Mouse (Mus musculus) midbrain, embryonic 16.5 days (tissue): ENCODE results near the gene Sf3b1. TPM values are rescaled to one million over a fixed set of nuclear protein-coding genes. Genes with fewer than 3 reads are reported as not detected.
"Not testable (repeated sequence)": the region's sequence is repeated elsewhere in the genome, so short reads cannot be mapped to it uniquely, and the experiment has no call there.

Source experiments
- ATAC-seq: fragments of 200-750 bp; cut with Nextera tagmentation; 2 replicates; pipeline ENCODE4 v1.8.0; 2017; ENCODE audit warnings: moderate TSS enrichment
- H3K27ac ChIP-seq: fragments of 300-500 bp; sonication (generic); 2 replicates; pipeline ENCODE4 v1.5.1; 2014; ENCODE audit warnings: mild to moderate bottlenecking, low read length, mixed read lengths
- H3K27me3 ChIP-seq: fragments of 300-500 bp; sonication (generic); 2 replicates; pipeline ENCODE4 v1.6.1; 2014; ENCODE audit warnings: low read depth, low read length, mixed read lengths; ENCODE audit not compliant: control insufficient read depth, insufficient read depth
- H3K36me3 ChIP-seq: fragments of 300-500 bp; sonication (generic); 2 replicates; pipeline ENCODE4 v1.6.1; 2014; ENCODE audit warnings: mild to moderate bottlenecking, low read length, moderate library complexity, mixed read lengths; ENCODE audit not compliant: control insufficient read depth, insufficient read depth
- H3K4me1 ChIP-seq: fragments of 300-500 bp; sonication (generic); 2 replicates; pipeline ENCODE4 v1.6.1; 2014; ENCODE audit warnings: mild to moderate bottlenecking, low read length, mixed read lengths; ENCODE audit not compliant: control insufficient read depth, insufficient read depth
- H3K4me2 ChIP-seq: fragments of 300-500 bp; sonication (generic); 2 replicates; pipeline ENCODE4 v1.6.1; 2014; ENCODE audit warnings: mild to moderate bottlenecking, low read length, mixed read lengths
- H3K4me3 ChIP-seq: fragments of 300-500 bp; sonication (generic); 2 replicates; pipeline ENCODE4 v1.5.1; 2014; ENCODE audit warnings: low read depth, mild to moderate bottlenecking, low read length, moderate library complexity, mixed read lengths
- H3K9ac ChIP-seq: fragments of 300-500 bp; sonication (generic); 2 replicates; pipeline ENCODE4 v1.6.1; 2014; ENCODE audit warnings: low read depth, low read length, mixed read lengths
- H3K9me3 ChIP-seq: fragments of 300-500 bp; sonication (generic); replicated peaks from 2 replicates; pipeline ENCODE4 v1.6.1; 2014; ENCODE audit warnings: mild to moderate bottlenecking, low read length, mixed read lengths; ENCODE audit not compliant: control insufficient read depth, poor library complexity, severe bottlenecking
- whole genome bisulfite sequencing: fragments of 180-500 bp; shearing (Covaris S2); extraction: QIAGEN DNeasy Blood & Tissue Kit; methylation state at CpG from one replicate; pipeline ENCODE4 v1.1.7; 2014; 5-methylcytosine and 5-hydroxymethylcytosine counted together
- polyA plus RNA-seq: library from polyadenylated mRNA; unstranded; fragments of >200 nt; fragmentation: Nextera tagmentation; extraction: Ambion mirVana; gene quantifications from 2 replicates; pipeline ENCODE4 v1.2.1, GENCODE M21; 2015

Gene Sf3b1
- 297 and 327 TPM in 2 replicates for polyA plus RNA-seq

DNA sequence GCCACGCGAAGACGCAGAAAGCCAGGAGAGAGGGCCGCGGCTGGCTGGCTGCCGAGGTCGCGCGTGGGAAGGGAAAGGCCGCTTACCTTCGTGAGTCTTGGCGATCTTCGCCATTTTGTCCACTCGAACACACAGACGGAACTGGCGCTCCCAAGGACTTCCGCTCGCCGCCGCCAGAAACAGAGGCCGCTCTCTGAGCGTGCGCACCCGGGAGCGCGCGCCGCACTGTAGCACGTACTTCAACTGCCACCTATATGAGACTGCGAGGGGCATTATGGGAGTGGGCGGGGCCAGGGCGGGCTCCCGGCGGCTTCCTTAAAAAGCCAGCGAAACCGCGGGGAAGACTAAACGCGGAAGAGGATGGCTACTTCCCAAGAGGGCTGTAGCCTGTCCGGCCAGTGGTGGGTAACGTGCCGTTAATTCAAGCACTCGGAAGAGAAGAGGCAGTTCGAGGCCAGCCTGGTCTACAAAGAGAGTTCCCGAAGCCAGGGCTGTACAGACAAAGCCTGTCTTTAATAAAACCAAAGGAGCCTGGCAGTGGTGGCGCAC, at the start of gene Sf3b1:
Gene Sf3b1, minus strand, starts transcription at position 229 of the 549 bp plus-strand sequence.
- Histone ChIP-seq H3K27ac (peak within 1 kb of the TSS; percentile 94), H3K27me3 (no peaks in the 10 kb centered on the region), H3K9ac (peak within 1 kb of the TSS; percentile 88), H3K4me2 (peak within 1 kb of the TSS; percentile 68), H3K9me3 (no peaks in the 10 kb centered on the region), H3K4me3 (peak within 1 kb of the TSS; percentile 78), H3K36me3 (no peaks in the 10 kb centered on the region), H3K4me1 (peaks cover 14% of the 10 kb centered on the region)
- ATAC-seq, result peak; percentile 99
- WGBS, result 1% methylated on average over 45 of the region's 46 CpGs

DNA sequence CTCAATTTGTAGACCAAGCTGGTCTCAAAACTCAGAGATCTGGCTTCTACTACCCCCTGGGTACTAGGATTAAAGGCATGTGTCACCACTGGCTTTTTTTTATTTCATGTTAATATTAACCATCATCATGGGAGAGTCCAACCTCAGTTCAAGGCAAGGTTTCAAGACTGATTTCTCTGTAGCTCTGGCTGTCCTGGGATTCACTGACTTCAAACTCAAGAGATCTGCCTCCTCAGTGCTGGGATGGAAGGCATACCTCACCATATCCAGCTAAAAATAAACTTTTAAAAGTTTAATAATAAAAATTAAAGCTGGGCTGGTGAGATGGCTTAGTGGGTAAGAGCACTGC, 49.1 kb upstream of the Sf3b1 start:
- no peaks in the 10 kb centered on the region for H3K27me3 ChIP-seq
- H3K9ac ChIP-seq, result no peak overlapping the region
- no peaks in the 10 kb centered on the region for H3K9me3 ChIP-seq
- H3K27ac ChIP-seq, result no peak overlapping the region
- H3K4me3 ChIP-seq, result no peak overlapping the region
- peaks cover 34% of the 10 kb centered on the region for H3K36me3 ChIP-seq
- H3K4me2 ChIP-seq, result no peak overlapping the region
- H3K4me1 ChIP-seq, result no peaks in the 10 kb centered on the region
- ATAC-seq, result no peak

DNA sequence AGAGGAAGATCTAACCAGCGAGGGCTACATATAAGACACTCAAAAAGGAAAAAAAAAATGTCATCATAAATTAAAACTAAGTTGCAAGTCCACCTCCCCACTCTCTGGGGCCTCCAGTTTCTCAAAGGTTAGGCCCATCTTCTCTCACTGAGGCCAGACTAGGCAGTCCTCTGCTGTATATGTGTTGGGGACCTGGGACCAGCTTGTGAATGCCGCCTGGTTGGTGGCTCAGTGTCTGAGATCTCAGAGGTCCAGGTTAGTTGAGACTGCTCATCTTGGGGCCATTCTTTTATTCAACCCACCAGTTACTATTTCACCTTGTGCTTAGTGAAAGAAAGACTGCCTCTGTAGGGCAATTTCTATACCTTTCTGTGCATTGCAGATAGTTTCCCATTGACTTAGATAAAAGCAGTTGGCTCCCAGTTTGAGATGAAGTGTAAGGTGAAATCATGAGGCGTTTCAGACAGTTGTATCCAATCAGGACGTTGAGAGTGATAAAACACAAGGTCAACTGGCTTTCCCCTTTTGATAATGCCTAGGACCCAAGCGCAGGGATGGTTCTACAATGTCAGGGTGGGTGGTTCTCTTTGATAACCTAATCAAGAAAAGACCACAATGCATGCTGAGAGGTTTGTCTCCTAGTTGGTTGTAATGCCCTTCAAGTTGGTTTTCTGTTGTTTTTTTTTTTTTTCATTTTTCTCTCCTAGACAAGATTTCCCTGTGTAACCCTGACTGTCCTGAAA, 48.5 kb upstream of the Sf3b1 start:
- Histone ChIP-seq H3K4me2 (no peak overlapping the region), H3K4me1 (no peaks in the 10 kb centered on the region), H3K27me3 (no peaks in the 10 kb centered on the region), H3K9me3 (no peaks in the 10 kb centered on the region), H3K36me3 (peaks cover 29% of the 10 kb centered on the region), H3K27ac (no peak overlapping the region), H3K9ac (no peak overlapping the region), H3K4me3 (no peak overlapping the region)
- no peak for ATAC-seq
- 80% methylated on average over 5 of the region's 5 CpGs for WGBS

DNA sequence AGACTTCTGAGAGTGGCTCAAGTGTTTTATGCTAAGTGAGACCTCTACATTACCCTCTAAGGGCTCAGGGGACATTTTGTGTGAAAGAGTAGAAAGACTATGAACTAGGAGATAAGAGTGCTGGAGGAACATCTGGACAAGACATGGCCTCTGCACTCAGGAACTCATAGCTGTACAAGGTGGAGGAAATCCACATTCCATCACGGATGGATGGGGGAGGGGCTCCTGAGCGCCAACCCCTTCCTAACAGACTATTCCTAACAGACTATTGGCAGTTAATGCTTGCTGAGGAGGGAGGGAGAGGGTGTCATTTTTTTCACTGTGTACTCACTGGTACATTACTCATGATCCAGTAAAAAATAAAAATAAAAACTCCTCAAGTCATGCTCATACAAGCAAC, 47.5 kb upstream of the Sf3b1 start:
- 73% methylated on average over 2 of the region's 2 CpGs for WGBS
- no peaks in the 10 kb centered on the region for H3K9me3 ChIP-seq
- no peaks in the 10 kb centered on the region for H3K27me3 ChIP-seq
- H3K27ac ChIP-seq, result no peak overlapping the region
- H3K4me1 ChIP-seq, result no peaks in the 10 kb centered on the region
- no peak overlapping the region for H3K4me2 ChIP-seq
- H3K36me3 ChIP-seq, result peaks cover 25% of the 10 kb centered on the region
- no peak overlapping the region for H3K9ac ChIP-seq
- no peak for ATAC-seq
- H3K4me3 ChIP-seq, result no peak overlapping the region

DNA sequence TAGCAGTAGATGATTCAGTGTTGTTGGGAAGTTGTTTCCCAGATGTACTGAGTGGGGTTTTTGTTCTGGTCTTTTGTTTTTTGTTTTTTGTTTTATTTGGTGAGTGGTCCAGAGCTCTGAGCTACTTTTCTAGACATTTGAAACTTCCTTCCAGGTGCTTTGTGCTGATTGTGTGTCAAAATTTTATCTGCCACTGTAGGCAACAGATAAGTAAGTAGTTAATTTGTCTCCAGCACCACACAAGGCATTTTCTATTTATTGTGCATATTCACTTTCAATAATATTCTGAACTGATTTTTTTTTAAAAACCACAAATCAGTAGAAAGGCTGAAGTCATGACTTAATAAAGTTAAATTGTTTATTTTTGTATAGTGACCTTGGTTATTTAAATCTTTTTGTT, 45.0 kb upstream of the Sf3b1 start:
- not testable (repeated sequence) for H3K9me3 ChIP-seq, ATAC-seq, H3K4me1 ChIP-seq, H3K4me2 ChIP-seq, H3K4me3 ChIP-seq, H3K9ac ChIP-seq, H3K27ac ChIP-seq, H3K27me3 ChIP-seq
- H3K36me3 ChIP-seq, result peaks cover 21% of the 10 kb centered on the region

DNA sequence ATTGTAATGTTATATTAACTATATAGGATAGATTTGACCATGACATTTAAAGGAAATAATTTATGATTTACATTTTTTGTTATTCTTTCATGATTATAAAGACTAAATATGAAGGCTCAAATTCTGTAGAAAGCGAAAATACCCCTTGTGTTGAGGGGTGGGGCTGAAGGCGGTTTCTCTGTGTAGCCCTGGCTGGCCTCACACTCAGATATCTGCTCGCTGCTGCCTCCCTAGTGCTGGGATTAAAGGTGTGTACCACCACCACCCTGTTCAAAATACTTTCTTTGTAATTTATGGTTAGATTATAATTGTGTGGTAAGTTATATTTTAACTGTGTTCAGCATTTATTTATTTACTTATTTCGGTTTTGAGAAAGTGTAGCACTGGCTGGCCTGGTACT, 34.5 kb upstream of the Sf3b1 start:
- Histone ChIP-seq H3K4me2 (no peak overlapping the region), H3K9ac (no peak overlapping the region), H3K27me3 (no peaks in the 10 kb centered on the region), H3K36me3 (peaks cover 9% of the 10 kb centered on the region), H3K4me3 (no peak overlapping the region), H3K4me1 (no peaks in the 10 kb centered on the region), H3K9me3 (no peaks in the 10 kb centered on the region), H3K27ac (no peak overlapping the region)
- 96% methylated on average over 4 of the region's 4 CpGs for WGBS
- no peak for ATAC-seq

DNA sequence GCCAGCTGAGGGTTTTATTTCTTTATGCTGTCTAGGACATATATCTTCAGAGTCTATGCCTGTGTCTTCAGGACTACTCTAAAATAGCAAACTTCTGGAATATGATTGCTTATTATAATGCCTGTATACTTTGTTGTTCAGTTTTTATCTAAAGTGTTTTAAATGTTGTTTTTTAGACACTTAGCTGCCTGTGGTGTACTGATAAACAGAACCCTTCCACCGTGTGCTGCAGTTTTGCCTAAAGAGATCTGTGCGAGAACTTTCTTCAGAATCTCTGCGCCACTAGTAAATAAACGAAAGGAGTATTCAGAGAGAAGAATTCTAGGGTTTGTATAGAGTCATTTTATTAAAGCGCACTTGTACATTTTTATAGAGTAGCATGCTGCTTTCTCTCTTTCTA, 33.8 kb upstream of the Sf3b1 start:
- WGBS, result 95% methylated on average over 5 of the region's 5 CpGs
- Histone ChIP-seq H3K9me3 (no peaks in the 10 kb centered on the region), H3K36me3 (peaks cover 9% of the 10 kb centered on the region), H3K27ac (no peak overlapping the region), H3K9ac (no peak overlapping the region), H3K27me3 (no peaks in the 10 kb centered on the region), H3K4me1 (no peaks in the 10 kb centered on the region), H3K4me3 (no peak overlapping the region), H3K4me2 (no peak overlapping the region)
- ATAC-seq, result no peak

DNA sequence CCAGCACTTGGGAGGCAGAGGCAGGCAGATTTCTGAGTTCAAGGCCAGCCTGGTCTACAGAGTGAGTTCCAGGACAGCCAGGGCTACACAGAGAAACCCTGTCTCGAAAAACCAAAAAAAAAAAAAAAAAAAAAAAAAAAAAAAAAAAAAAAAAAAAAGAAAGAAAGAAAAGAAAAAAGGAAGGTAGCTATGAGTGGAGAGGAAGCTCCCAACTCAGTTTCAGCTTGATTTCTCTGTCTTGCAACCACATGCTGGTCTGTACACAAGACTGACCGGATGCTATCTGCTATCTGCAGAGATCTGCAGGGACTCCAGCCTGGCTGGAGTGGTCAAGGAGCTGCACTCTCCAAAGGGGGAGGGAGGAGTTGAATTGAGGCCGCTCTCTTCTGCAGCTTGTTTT, 31.1 kb upstream of the Sf3b1 start:
- not testable (repeated sequence) for H3K27ac ChIP-seq, H3K9me3 ChIP-seq, H3K27me3 ChIP-seq, H3K4me2 ChIP-seq, H3K36me3 ChIP-seq, H3K4me3 ChIP-seq, H3K4me1 ChIP-seq, ATAC-seq, H3K9ac ChIP-seq
- WGBS, result 81% methylated on average over 2 of the region's 3 CpGs

DNA sequence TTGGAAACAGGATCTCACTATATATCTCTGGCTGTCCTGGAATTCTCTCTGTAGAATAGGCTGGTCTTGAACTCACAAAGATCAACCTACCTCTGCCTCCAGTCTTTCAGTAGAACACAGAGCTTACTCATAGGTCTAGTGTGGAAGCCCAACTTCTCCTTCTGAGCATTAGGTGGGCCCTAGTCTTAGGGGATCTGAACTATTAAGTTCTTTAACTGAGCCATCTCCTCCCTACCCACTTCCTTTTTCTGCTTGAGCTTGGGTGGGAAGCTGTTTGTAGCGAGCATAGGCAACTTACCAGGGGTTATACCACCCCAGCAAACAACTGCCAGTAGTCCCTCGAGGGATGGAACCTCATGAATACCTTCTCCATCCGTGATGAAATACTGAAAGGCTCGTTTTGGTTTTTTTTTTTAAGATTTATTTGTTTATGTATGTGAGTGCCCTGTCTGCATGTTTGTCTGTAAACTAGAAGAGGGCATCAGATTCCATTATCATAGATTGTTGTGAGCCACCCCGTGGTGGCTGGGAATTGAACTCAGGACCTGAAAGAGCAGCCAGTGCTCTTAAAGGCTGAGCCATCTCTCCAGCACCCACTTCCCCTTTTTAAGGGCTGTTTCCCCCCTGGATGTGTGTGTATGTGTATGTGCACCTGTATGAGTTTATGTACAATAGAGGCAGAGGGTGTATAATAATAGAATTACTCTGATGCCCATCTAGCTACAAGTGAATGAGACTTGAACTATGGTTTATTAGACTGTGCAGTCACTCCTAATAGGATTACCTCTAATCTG, 28.2 kb upstream of the Sf3b1 start:
- Histone ChIP-seq H3K27ac (no peak overlapping the region), H3K4me1 (peaks cover 10% of the 10 kb centered on the region), H3K9me3 (no peaks in the 10 kb centered on the region), H3K4me3 (no peak overlapping the region), H3K36me3 (no peaks in the 10 kb centered on the region), H3K9ac (no peak overlapping the region), H3K27me3 (no peaks in the 10 kb centered on the region; the same call in 1 of the 2 replicates), H3K4me2 (no peak overlapping the region)
- ATAC-seq, result no peak
- WGBS, result 86% methylated on average over 5 of the region's 5 CpGs
